9 mouse cellular contexts compared by ENCODE assay signal in genomic region chr3:69479937-69480336, GRCm38 (mm10).
A peak's percentile ranks its signal among the peaks of the same experiment; 100 is the strongest.
DNase-seq lines count a peak whose midpoint lies in the region; ATAC-seq lines count a peak whose summit lies in the region.
"Had no signal": no experiment of that assay in that cellular context is flagged by ENCODE, and none has a peak within 500 bp of the region (broad histone marks: within the 10 kb centered on the region; RNA-seq: fewer than 3 reads in every experiment).

No protein-coding gene starts in this region.

- ATAC-seq in cerebellum, adult (ENCODE audit: insufficient number of reproducible peaks, low FRiP score, low TSS enrichment): no peak
- ATAC-seq: liver, postnatal 0 days had no signal

- peak; percentile 45 for DNase-seq in cerebellum, adult 9-11 months
- DNase-seq in layer of hippocampus, adult 9-11 months: peak; percentile 31
- no peak for DNase-seq in layer of hippocampus, postnatal 36 days
- peak; percentile 86 for DNase-seq in adipocyte (ENCODE audit: low spot score)
- peak; percentile 52 for DNase-seq in kidney, postnatal 14 days
- no peak for DNase-seq in ovary, adult 18-20 months (ENCODE audit: low spot score)
- no peak for DNase-seq in embryo, embryonic 9.5 days (ENCODE audit: extremely low spot score)
- DNase-seq: liver, postnatal 0 days had no signal

Comparison
In these comparisons a context has a peak if more than half of its experiments do, and no peak if none do; other contexts are left out.
1. DNase-seq: peak in cerebellum, adult 9-11 months (single experiment), layer of hippocampus, adult 9-11 months (single experiment), adipocyte (single experiment) and kidney, postnatal 14 days (single experiment); none in layer of hippocampus, postnatal 36 days (0 of 2), ovary, adult 18-20 months (single experiment) and embryo, embryonic 9.5 days (single experiment).